Comparison of ENCODE assay signal across 17 mouse cellular contexts in genomic region chr15:81356946-81357345, GRCm38 (mm10). TPM values are rescaled to one million over a fixed set of nuclear protein-coding genes. Genes with fewer than 3 reads are reported as not detected.
DNase-seq lines count a peak whose midpoint lies in the region; ATAC-seq lines count a peak whose summit lies in the region.
"Had no signal": no experiment of that assay in that cellular context is flagged by ENCODE, and none has a peak within 500 bp of the region (broad histone marks: within the 10 kb centered on the region; RNA-seq: fewer than 3 reads in every experiment).

No protein-coding gene starts in this region.

- no peak for ATAC-seq in embryonic facial prominence, embryonic 13.5 days (ENCODE audit: insufficient number of reproducible peaks, insufficient read depth, low FRiP score, low TSS enrichment, low read depth)
- no peak for ATAC-seq in neural tube, embryonic 13.5 days (ENCODE audit: low read depth)
- no peak for ATAC-seq in stomach, embryonic 14.5 days (ENCODE audit: insufficient number of reproducible peaks, insufficient read depth, low FRiP score, low read depth)
- ATAC-seq: forebrain, embryonic 15.5 days; midbrain, embryonic 16.5 days had no signal

- no peak for DNase-seq in embryonic facial prominence, embryonic 10.5 days (ENCODE audit: low spot score)
- DNase-seq in neural tube, embryonic 10.5 days (ENCODE audit: extremely low spot score, low spot score): no peak
- peak; percentile 36 for DNase-seq in yolk sac, embryonic 10.5 days (ENCODE audit: low spot score)
- DNase-seq in spleen, postnatal 10 days (ENCODE audit: low spot score in 2 of 2): no peak
- no peak for DNase-seq in natural killer cell, adult 2 months (ENCODE audit: low spot score in 2 of 2)
- DNase-seq: cerebellum, adult 8-10 months; gastrocnemius, postnatal 25 days; lung, postnatal 4 days had no signal

- peaks cover 34% of the 10 kb centered on the region for H3K4me1 ChIP-seq in embryonic facial prominence, embryonic 13.5 days
- peaks cover 28% of the 10 kb centered on the region for H3K4me1 ChIP-seq in embryonic facial prominence, embryonic 10.5 days
- H3K4me1 ChIP-seq in neural tube, embryonic 13.5 days (replicated peaks): peaks cover 40% of the 10 kb centered on the region
- H3K4me1 ChIP-seq in stomach, embryonic 14.5 days (ENCODE audit: control insufficient read depth, insufficient read depth, low read length): peaks cover 17% of the 10 kb centered on the region; the same call in 1 of the 2 replicates

- H3K9me3 ChIP-seq in embryonic facial prominence, embryonic 13.5 days: no peaks in the 10 kb centered on the region
- H3K9me3 ChIP-seq in embryonic facial prominence, embryonic 10.5 days: no peaks in the 10 kb centered on the region
- no peaks in the 10 kb centered on the region for H3K9me3 ChIP-seq in neural tube, embryonic 13.5 days
- no peaks in the 10 kb centered on the region for H3K9me3 ChIP-seq in stomach, embryonic 14.5 days (ENCODE audit: control insufficient read depth, low read depth, low read length)
- H3K9me3 ChIP-seq: forebrain, embryonic 15.5 days; hindbrain, embryonic 10.5 days; limb, embryonic 12.5 days; lung, embryonic 15.5 days had no signal

- H3K36me3 ChIP-seq in embryonic facial prominence, embryonic 13.5 days: peaks cover 8% of the 10 kb centered on the region; the same call in 1 of the 2 replicates
- H3K36me3 ChIP-seq in embryonic facial prominence, embryonic 10.5 days (replicated peaks): 0 out of 2 replicates have a peak, but pooled peaks cover 5% of the 10 kb centered on the region
- no peaks in the 10 kb centered on the region for H3K36me3 ChIP-seq in neural tube, embryonic 13.5 days
- H3K36me3 ChIP-seq in stomach, embryonic 14.5 days (ENCODE audit: control insufficient read depth, insufficient read depth, low read length): no peaks in the 10 kb centered on the region
- H3K36me3 ChIP-seq: forebrain, embryonic 15.5 days; lung, embryonic 15.5 days had no signal

- no peak overlapping the region for H3K4me3 ChIP-seq in embryonic facial prominence, embryonic 13.5 days
- no peak overlapping the region for H3K4me3 ChIP-seq in embryonic facial prominence, embryonic 10.5 days
- H3K4me3 ChIP-seq in neural tube, embryonic 13.5 days: no peak overlapping the region
- H3K4me3 ChIP-seq in stomach, embryonic 14.5 days (ENCODE audit: low read depth, low read length): no peak overlapping the region
- H3K4me3 ChIP-seq: forebrain, embryonic 15.5 days; hindbrain, embryonic 10.5 days; limb, embryonic 12.5 days; lung, embryonic 15.5 days had no signal

- H3K4me2 ChIP-seq in embryonic facial prominence, embryonic 13.5 days: no peak overlapping the region
- H3K4me2 ChIP-seq in neural tube, embryonic 13.5 days: 0 out of 2 replicates have a peak overlapping the region, but pooled peaks have one; percentile 4
- H3K4me2 ChIP-seq in stomach, embryonic 14.5 days (replicated peaks; ENCODE audit: low read depth, low read length): no peak overlapping the region
- H3K4me2 ChIP-seq: forebrain, embryonic 15.5 days; limb, embryonic 12.5 days; lung, embryonic 15.5 days had no signal

- H3K9ac ChIP-seq in embryonic facial prominence, embryonic 13.5 days: no peak overlapping the region
- no peak overlapping the region; the same call in 1 of the 2 replicates for H3K9ac ChIP-seq in neural tube, embryonic 13.5 days
- H3K9ac ChIP-seq in stomach, embryonic 14.5 days (replicated peaks; ENCODE audit: low read depth, low read length): no peak overlapping the region
- H3K9ac ChIP-seq: forebrain, embryonic 15.5 days; limb, embryonic 12.5 days; liver, embryonic 14.5 days; lung, embryonic 15.5 days had no signal

- WGBS in embryonic facial prominence, embryonic 13.5 days: 51% methylated on average over 5 of the region's 5 CpGs
- 48% methylated on average over 5 of the region's 5 CpGs for WGBS in embryonic facial prominence, embryonic 10.5 days
- WGBS in neural tube, embryonic 13.5 days: 17% methylated on average over 5 of the region's 5 CpGs
- WGBS in stomach, embryonic 14.5 days: 37% methylated on average over 5 of the region's 5 CpGs

- H3K27me3 ChIP-seq in embryonic facial prominence, embryonic 13.5 days: no peaks in the 10 kb centered on the region
- H3K27me3 ChIP-seq in embryonic facial prominence, embryonic 10.5 days (replicated peaks; ENCODE audit: low read depth, poor library complexity, severe bottlenecking): no peaks in the 10 kb centered on the region
- no peaks in the 10 kb centered on the region for H3K27me3 ChIP-seq in neural tube, embryonic 13.5 days
- H3K27me3 ChIP-seq in stomach, embryonic 14.5 days (ENCODE audit: control insufficient read depth, insufficient read depth, low read length): no peaks in the 10 kb centered on the region
- H3K27me3 ChIP-seq: forebrain, embryonic 15.5 days; limb, embryonic 12.5 days; lung, embryonic 15.5 days had no signal

- peak overlapping the region; percentile 55; the same call in 1 of the 2 replicates for H3K27ac ChIP-seq in embryonic facial prominence, embryonic 13.5 days
- H3K27ac ChIP-seq in embryonic facial prominence, embryonic 10.5 days (replicated peaks): no peak overlapping the region
- H3K27ac ChIP-seq in neural tube, embryonic 13.5 days (replicated peaks): no peak overlapping the region; the same call in 1 of the 2 replicates
- peak overlapping the region; percentile 27; the same call in 1 of the 2 replicates for H3K27ac ChIP-seq in stomach, embryonic 14.5 days (ENCODE audit: low read length)
- H3K27ac ChIP-seq: forebrain, embryonic 15.5 days; hindbrain, embryonic 10.5 days; limb, embryonic 12.5 days; liver, embryonic 14.5 days had no signal

RNA-seq across cellular contexts. Expression of gene Slc25a17, which starts 3.7 kb away (rescaled TPM):
- 128 and 133 TPM in 2 replicates for polyA plus RNA-seq in embryonic facial prominence, embryonic 13.5 days (2015; fragmentation: Nextera tagmentation; extraction: Ambion mirVana)
- 83.0 and 94.0 TPM in 2 replicates for polyA plus RNA-seq in embryonic facial prominence, embryonic 10.5 days (2016; fragmentation: Nextera tagmentation; extraction: Ambion mirVana)
- 130 and 149 TPM in 2 replicates for polyA plus RNA-seq in neural tube, embryonic 13.5 days (2015; fragmentation: Nextera tagmentation; extraction: Ambion mirVana)
- 110 and 114 TPM in 2 replicates for polyA plus RNA-seq in stomach, embryonic 14.5 days (2014; fragmentation: Nextera tagmentation; extraction: Ambion mirVana)

RNA-seq across cellular contexts. Expression of gene St13, which starts 42.9 kb away (rescaled TPM):
- polyA plus RNA-seq in embryonic facial prominence, embryonic 13.5 days (2015; fragmentation: Nextera tagmentation; extraction: Ambion mirVana): 173 and 185 TPM in 2 replicates
- 231 and 233 TPM in 2 replicates for polyA plus RNA-seq in embryonic facial prominence, embryonic 10.5 days (2016; fragmentation: Nextera tagmentation; extraction: Ambion mirVana)
- polyA plus RNA-seq in neural tube, embryonic 13.5 days (2015; fragmentation: Nextera tagmentation; extraction: Ambion mirVana): 184 and 191 TPM in 2 replicates
- 153 and 154 TPM in 2 replicates for polyA plus RNA-seq in stomach, embryonic 14.5 days (2014; fragmentation: Nextera tagmentation; extraction: Ambion mirVana)

RNA-seq across cellular contexts. Expression of gene Xpnpep3, which starts 43.0 kb away (rescaled TPM):
- 10.0 and 13.5 TPM in 2 replicates for polyA plus RNA-seq in embryonic facial prominence, embryonic 13.5 days (2015; fragmentation: Nextera tagmentation; extraction: Ambion mirVana)
- polyA plus RNA-seq in embryonic facial prominence, embryonic 10.5 days (2016; fragmentation: Nextera tagmentation; extraction: Ambion mirVana): 13.6 and 14.4 TPM in 2 replicates
- 11.0 TPM in 2 replicates for polyA plus RNA-seq in neural tube, embryonic 13.5 days (2015; fragmentation: Nextera tagmentation; extraction: Ambion mirVana)
- 7.8 and 9.0 TPM in 2 replicates for polyA plus RNA-seq in stomach, embryonic 14.5 days (2014; fragmentation: Nextera tagmentation; extraction: Ambion mirVana)

RNA-seq across cellular contexts. Expression of gene Dnajb7, which starts 51.2 kb away (rescaled TPM):
- polyA plus RNA-seq in embryonic facial prominence, embryonic 13.5 days (2015; fragmentation: Nextera tagmentation; extraction: Ambion mirVana): 2.5 and 3.5 TPM in 2 replicates
- 3.0 and 3.1 TPM in 2 replicates for polyA plus RNA-seq in embryonic facial prominence, embryonic 10.5 days (2016; fragmentation: Nextera tagmentation; extraction: Ambion mirVana)
- 1.4 and 2.3 TPM in 2 replicates for polyA plus RNA-seq in neural tube, embryonic 13.5 days (2015; fragmentation: Nextera tagmentation; extraction: Ambion mirVana)
- polyA plus RNA-seq in stomach, embryonic 14.5 days (2014; fragmentation: Nextera tagmentation; extraction: Ambion mirVana): 1.5 and 2.3 TPM in 2 replicates

Comparison
In these comparisons a context has a peak if more than half of its experiments do, and no peak if none do; other contexts are left out.
1. H3K27ac ChIP-seq: peak in embryonic facial prominence, embryonic 13.5 days (single experiment) and stomach, embryonic 14.5 days (single experiment); none in embryonic facial prominence, embryonic 10.5 days (single experiment) and neural tube, embryonic 13.5 days (single experiment).